Mouse (Mus musculus): ENCODE measurements around the gene Gpr158. TPM values are rescaled to one million over a fixed set of nuclear protein-coding genes. Genes with fewer than 3 reads are reported as not detected.

The Gpr158 gene
- total RNA-seq, 2 experiments from 2014 or later, result not detected

Other genes with a start within 250 kb of the Gpr158 start
- gene Enkur, start 162.2 kb upstream of the Gpr158 start, total RNA-seq (2015; ENCODE audit: low replicate concordance), result not detected in 2 replicates
- gene Enkur, start 162.2 kb upstream of the Gpr158 start, total RNA-seq (2017; ENCODE audit: low replicate concordance), result not detected in 2 replicates
- gene Thnsl1, start 161.8 kb upstream of the Gpr158 start, total RNA-seq (2015; ENCODE audit: low replicate concordance), result 0.19 TPM in 1 of 2 replicates, not detected in the other
- 0.43 TPM in 1 of 2 replicates, not detected in the other for gene Thnsl1, start 161.8 kb upstream of the Gpr158 start, total RNA-seq (2017; ENCODE audit: low replicate concordance)